In the genomic region with DNA sequence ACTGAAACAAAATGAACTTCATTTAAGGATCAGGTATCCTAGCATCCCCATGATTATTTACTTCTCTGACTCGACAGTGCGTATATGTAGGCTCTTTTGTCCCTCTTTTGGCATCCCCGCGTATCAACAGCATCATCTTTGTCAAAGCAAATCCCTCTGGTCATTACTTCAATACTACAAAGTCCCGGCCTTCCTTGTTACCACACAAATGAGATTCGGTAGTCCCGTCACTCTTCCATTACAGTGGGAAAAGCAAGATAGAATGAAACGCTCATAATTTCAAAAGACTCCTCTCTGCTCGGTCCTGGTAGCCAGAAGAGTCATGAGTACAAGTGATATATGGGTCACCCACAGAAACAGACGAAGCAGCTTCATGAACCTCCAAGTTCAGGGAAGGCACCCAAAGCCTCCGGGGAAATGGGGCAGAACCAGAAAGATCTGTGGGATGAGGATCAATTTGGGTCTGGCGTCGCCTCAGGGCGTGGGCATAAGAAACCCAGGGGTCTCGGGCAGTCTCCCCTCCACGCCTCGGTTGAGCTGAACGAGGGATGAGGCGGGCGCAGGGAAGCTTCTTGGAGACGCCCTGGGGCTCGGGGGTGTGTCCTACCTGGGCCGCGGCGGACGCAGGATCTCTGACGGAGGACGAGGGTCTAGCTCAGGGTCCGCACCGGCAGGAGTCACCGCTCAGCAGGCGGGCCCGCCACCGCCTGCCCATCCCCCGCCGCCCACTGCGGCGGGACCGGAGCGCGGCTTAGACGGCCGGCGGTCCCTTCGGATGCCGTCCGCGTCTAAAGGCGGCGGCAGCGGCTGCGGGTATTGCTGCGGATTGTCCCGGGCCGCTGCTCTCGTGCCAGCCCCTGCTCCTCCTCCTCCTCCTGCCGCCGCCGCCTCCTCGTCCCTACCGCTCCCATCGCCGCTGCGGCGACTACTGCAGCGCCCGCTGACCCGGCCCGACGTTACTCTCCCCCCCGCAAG, we compare ENCODE assay signal across 8 mouse cellular contexts. TPM values are rescaled to one million over a fixed set of nuclear protein-coding genes. Genes with fewer than 3 reads are reported as not detected.
DNase-seq lines count a peak whose midpoint lies in the region; ATAC-seq and TF ChIP-seq lines count a peak whose summit lies in the region.

Gene Cdan1 (minus strand): TSS at position 680 of the 975 bp plus-strand sequence.

- peak within 1 kb of the TSS; percentile 69 for H3K4me2 ChIP-seq in embryonic facial prominence, embryonic 12.5 days (replicated peaks)
- peak within 1 kb of the TSS; percentile 79 for H3K4me2 ChIP-seq in heart, embryonic 14.5 days (ENCODE audit: low read length)

- peak; percentile 49 for ATAC-seq in embryonic facial prominence, embryonic 12.5 days (ENCODE audit: insufficient number of reproducible peaks, insufficient read depth, low FRiP score, low TSS enrichment)
- peak; percentile 67 for ATAC-seq in heart, embryonic 14.5 days (ENCODE audit: insufficient number of reproducible peaks, insufficient read depth, low FRiP score, low read depth)

- no peaks in the 10 kb centered on the region for H3K9me3 ChIP-seq in E14TG2a.4 (ENCODE audit: low read length)
- no peaks in the 10 kb centered on the region for H3K9me3 ChIP-seq in embryonic facial prominence, embryonic 12.5 days
- H3K9me3 ChIP-seq in heart, embryonic 14.5 days (ENCODE audit: control insufficient read depth, low read length) = no peaks in the 10 kb centered on the region

- H3K27me3 ChIP-seq in E14TG2a.4 (ENCODE audit: insufficient read depth, low read length) = no peaks in the 10 kb centered on the region
- H3K27me3 ChIP-seq in embryonic facial prominence, embryonic 12.5 days = no peaks in the 10 kb centered on the region
- H3K27me3 ChIP-seq in heart, embryonic 14.5 days (ENCODE audit: control insufficient read depth, insufficient read depth, low read length) = no peaks in the 10 kb centered on the region

- DNase-seq in adrenal gland, adult 8-10 months = peak; percentile 32
- peak in 1 of 2 experiments; percentile 18 for DNase-seq in layer of hippocampus, adult 8-10 months (ENCODE audit: low spot score in 2 of 2)
- DNase-seq in lung, postnatal 10 days = peak; percentile 54
- peak; percentile 55 for DNase-seq in ovary, postnatal 36 days (ENCODE audit: low spot score)
- peak; percentile 35 to 37 for DNase-seq in urinary bladder, postnatal 36 days (ENCODE audit: low spot score in 2 of 2)

- H3K27ac ChIP-seq in embryonic facial prominence, embryonic 12.5 days = peak within 1 kb of the TSS; percentile 64; the same call in 1 of the 2 replicates
- peak within 1 kb of the TSS; percentile 28 to 64 for H3K27ac ChIP-seq in heart, embryonic 14.5 days (replicated peaks in 1 of 2; ENCODE audit: control insufficient read depth in 1 of 2, insufficient read depth in 1 of 2, low read depth in 2 of 2, low read length in 2 of 2)

- H3K9ac ChIP-seq in embryonic facial prominence, embryonic 12.5 days = peak within 1 kb of the TSS; percentile 79
- H3K9ac ChIP-seq in heart, embryonic 14.5 days (ENCODE audit: low read length) = peak within 1 kb of the TSS; percentile 88

- peaks cover 15% of the 10 kb centered on the region for H3K4me1 ChIP-seq in E14TG2a.4 (replicated peaks; ENCODE audit: low read depth, low read length)
- H3K4me1 ChIP-seq in embryonic facial prominence, embryonic 12.5 days = 0 out of 2 replicates have a peak, but pooled peaks cover 5% of the 10 kb centered on the region
- peaks cover 3 to 13% of the 10 kb centered on the region in 2 experiments; a peak in 2 of 4 replicates for H3K4me1 ChIP-seq in heart, embryonic 14.5 days (ENCODE audit: control insufficient read depth in 2 of 2, insufficient read depth in 2 of 2, low read length in 2 of 2)

- WGBS in embryonic facial prominence, embryonic 12.5 days = under 1% methylated on average over 62 of the region's 71 CpGs
- WGBS in heart, embryonic 14.5 days = under 1% methylated on average over 64 of the region's 71 CpGs

- TF ChIP-seq CTCF in E14TG2a.4 (conservative IDR thresholded peaks at IDR 0.05; ENCODE audit: low read length) = no peak

- no peaks in the 10 kb centered on the region for H3K36me3 ChIP-seq in E14TG2a.4 (ENCODE audit: insufficient read depth, low read length)
- no peaks in the 10 kb centered on the region for H3K36me3 ChIP-seq in embryonic facial prominence, embryonic 12.5 days
- no peaks in the 10 kb centered on the region for H3K36me3 ChIP-seq in heart, embryonic 14.5 days (ENCODE audit: control insufficient read depth, insufficient read depth, low read length)

- peak within 1 kb of the TSS; percentile 100 for H3K4me3 ChIP-seq in E14TG2a.4 (replicated peaks; ENCODE audit: low read length)
- H3K4me3 ChIP-seq in embryonic facial prominence, embryonic 12.5 days = peak within 1 kb of the TSS; percentile 86
- peak within 1 kb of the TSS; percentile 81 to 87 for H3K4me3 ChIP-seq in heart, embryonic 14.5 days (ENCODE audit: control insufficient read depth in 1 of 2, insufficient read depth in 1 of 2, low read depth in 1 of 2, low read length in 2 of 2)

RNA-seq across cellular contexts. Expression of gene Cdan1, which starts in this region (rescaled TPM):
- 10 to 100 TPM; 16.9 to 36.8 (median 26.0) TPM for total RNA-seq in adrenal gland, adult 8-10 months (2022)
- 12.1 and 12.3 TPM in 2 replicates for polyA plus RNA-seq in embryonic facial prominence, embryonic 12.5 days (2016; fragmentation: Nextera tagmentation; extraction: Ambion mirVana)
- 7.5 and 7.9 TPM in 2 replicates for polyA plus RNA-seq in heart, embryonic 14.5 days (2014; fragmentation: Nextera tagmentation; extraction: Ambion mirVana)
- total RNA-seq in layer of hippocampus, adult 8-10 months (2022) = 10 to 100 TPM; 27.0 to 35.3 (median 29.6) TPM
